Mouse (Mus musculus): ENCODE data around the gene Polg. TPM values are rescaled to one million over a fixed set of nuclear protein-coding genes. Genes with fewer than 3 reads are reported as not detected.

Gene Polg
- total RNA-seq, 2 experiments from 2014 or later = 84.3 to 90.1 TPM

DNA sequence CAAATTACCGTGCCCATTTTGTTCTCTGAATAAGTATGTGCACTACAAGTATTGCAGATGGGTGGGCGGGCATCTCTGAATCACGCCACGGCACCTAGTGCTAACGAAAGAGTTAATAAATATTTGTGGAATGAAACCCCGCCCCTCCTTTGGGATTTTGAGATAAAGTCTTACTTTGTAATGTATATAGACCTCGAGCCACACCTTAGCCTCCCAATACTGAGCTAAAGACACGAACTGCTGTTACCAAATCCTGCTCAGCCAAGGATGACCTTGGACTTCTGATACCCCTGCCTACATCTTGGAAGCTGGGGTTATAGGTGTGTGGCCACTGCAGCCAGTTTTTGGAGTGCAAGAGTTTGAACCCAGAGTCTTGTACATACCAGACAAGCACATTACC lies 67.7 kb downstream of the Polg start:
- intact Hi-C loops (cut with DNase I) = no loop called here
- DNase-seq (ENCODE audit: low spot score in 2 of 2) = no peak

DNA sequence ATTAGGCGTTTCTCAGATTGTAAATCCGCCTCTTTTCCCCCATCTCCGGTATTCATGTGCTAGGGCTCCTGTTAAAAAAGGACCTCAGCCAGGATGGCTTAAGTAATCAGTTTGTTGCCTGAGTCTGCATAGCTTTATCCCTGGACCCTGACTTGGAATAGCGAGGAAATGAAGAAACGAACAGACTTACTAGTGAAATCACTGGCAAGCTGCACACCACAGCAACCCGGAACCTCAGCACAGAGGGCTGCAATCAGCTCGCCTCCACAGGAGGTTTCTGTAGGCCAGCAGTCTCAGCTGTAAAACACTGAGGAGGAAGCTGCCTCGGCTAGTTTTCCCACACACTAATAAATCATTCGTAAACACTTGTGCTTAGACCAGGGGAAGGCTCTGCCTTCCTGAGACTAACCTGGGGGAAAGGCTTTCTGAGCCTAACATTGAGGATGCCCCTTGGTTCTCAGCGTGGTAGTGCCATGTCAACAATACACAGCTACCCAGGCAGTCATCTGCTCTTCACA lies 68.7 kb downstream of the Polg start:
- DNase-seq (ENCODE audit: low spot score in 2 of 2) = no peak
- intact Hi-C loops (cut with DNase I) = no loop called here

Small RNA genes lying within 50 kb of the gene (microRNA-seq; reads per million reads assigned to microRNA genes)
- 93.7 to 128 reads per million in 2 experiments for gene Mir9-3

Other genes starting within 250 kb of the Polg start
- 100 to 1,000 TPM; 125 to 135 TPM for gene Abhd2, start 193.2 kb downstream of the Polg start, total RNA-seq (2021)
- 10 to 100 TPM; 23.4 to 24.3 TPM for gene Rlbp1, start 79.3 kb downstream of the Polg start, total RNA-seq (2021)
- under 1 TPM; 0.51 to 0.91 TPM for gene Fanci, start 74.4 kb downstream of the Polg start, total RNA-seq (2021)
- 1 to 10 TPM; 1.7 to 3.0 TPM for gene Rhcg, start 151.3 kb upstream of the Polg start, total RNA-seq (2021)
- gene Ticrr, start 193.8 kb upstream of the Polg start, total RNA-seq (2021) = under 1 TPM; 0.22 to 0.63 TPM
- gene Kif7, start 249.4 kb upstream of the Polg start, total RNA-seq (2021) = 1 to 10 TPM; 1.9 to 2.4 TPM

Measured in left cerebral cortex, postnatal 14 days (tissue).